Mouse (Mus musculus) lung, adult 2 months (tissue): ENCODE measurements around the gene Dscam.

ENCODE experiments used
- CTCF ChIP-seq: fragments of 200-500 bp; IDR thresholded peaks from 2 replicates; pipeline ENCODE4 v1.5.1; 2011; ENCODE audit warnings: mild to moderate bottlenecking, low read length, control low read depth; ENCODE audit not compliant: insufficient read depth
- POLR2A ChIP-seq: fragments of 200-500 bp; IDR thresholded peaks from 2 replicates; pipeline ENCODE4 v1.6.1; 2011; ENCODE audit warnings: low read depth, mild to moderate bottlenecking, control low read depth, low read length, borderline replicate concordance; ENCODE audit errors: extremely low read depth

- TF ChIP-seq CTCF (no peak), POLR2A (no peak)
Measured at GRCm38 (mm10) chr16:96610806-96611205, 559.7 kb downstream of the Dscam start.
